ENCODE assay signal across 8 mouse cellular contexts in genomic region chr1:192854819-192855271, GRCm38 (mm10). TPM values are rescaled to one million over a fixed set of nuclear protein-coding genes. Genes with fewer than 3 reads are reported as not detected.
A peak's percentile ranks its signal among the peaks of the same experiment; 100 is the strongest.
DNase-seq lines count a peak whose midpoint lies in the region; ATAC-seq and TF ChIP-seq lines count a peak whose summit lies in the region.

No protein-coding gene starts in this region.

- H3K36me3 ChIP-seq in hindbrain, embryonic 10.5 days = 0 out of 2 replicates have a peak, but pooled peaks cover under 1% of the 10 kb centered on the region
- H3K36me3 ChIP-seq in midbrain, embryonic 12.5 days = no peaks in the 10 kb centered on the region
- no peaks in the 10 kb centered on the region for H3K36me3 ChIP-seq in stomach, postnatal 0 days (ENCODE audit: control insufficient read depth, insufficient read depth, low read length)

- peak overlapping the region; percentile 80 for H3K9ac ChIP-seq in midbrain, embryonic 12.5 days (replicated peaks)
- H3K9ac ChIP-seq in stomach, postnatal 0 days (ENCODE audit: low read length) = peak overlapping the region; percentile 83

- peak; percentile 54 for DNase-seq in R1 (ENCODE audit: low read depth, low spot score)
- DNase-seq in cerebellum, adult 18-20 months = peak; percentile 50 to 69
- DNase-seq in forelimb bud, embryonic 11.5 days (ENCODE audit: low read depth, low spot score) = peak; percentile 56
- DNase-seq in hindbrain, embryonic 10.5 days (ENCODE audit: low spot score) = peak; percentile 72
- peak; percentile 42 to 47 for DNase-seq in left cerebral cortex, postnatal 25 days (ENCODE audit: low spot score in 2 of 2)
- peak; percentile 73 for DNase-seq in stomach, postnatal 0 days (ENCODE audit: low spot score)
- no peak for DNase-seq in T-cell, adult 2 months (ENCODE audit: low spot score)

- peak overlapping the region; percentile 95 for H3K27ac ChIP-seq in hindbrain, embryonic 10.5 days
- peak overlapping the region; percentile 95 for H3K27ac ChIP-seq in midbrain, embryonic 12.5 days (replicated peaks)
- peak overlapping the region; percentile 89 for H3K27ac ChIP-seq in stomach, postnatal 0 days (replicated peaks)

- no peak for TF ChIP-seq EP300 in stomach, postnatal 0 days (optimal IDR thresholded peaks at IDR 0.05)

- peaks cover 56% of the 10 kb centered on the region for H3K4me1 ChIP-seq in hindbrain, embryonic 10.5 days (replicated peaks)
- H3K4me1 ChIP-seq in midbrain, embryonic 12.5 days = peaks cover 46% of the 10 kb centered on the region
- H3K4me1 ChIP-seq in stomach, postnatal 0 days (replicated peaks; ENCODE audit: control insufficient read depth, insufficient read depth) = peaks cover 5% of the 10 kb centered on the region

- peak overlapping the region; percentile 93 for H3K4me2 ChIP-seq in midbrain, embryonic 12.5 days (replicated peaks)
- H3K4me2 ChIP-seq in stomach, postnatal 0 days (replicated peaks; ENCODE audit: low read depth) = peak overlapping the region; percentile 95

- no peaks in the 10 kb centered on the region for H3K9me3 ChIP-seq in hindbrain, embryonic 10.5 days
- no peaks in the 10 kb centered on the region for H3K9me3 ChIP-seq in midbrain, embryonic 12.5 days
- H3K9me3 ChIP-seq in stomach, postnatal 0 days (ENCODE audit: control insufficient read depth, low read length) = no peaks in the 10 kb centered on the region

- peak; percentile 61 for ATAC-seq in midbrain, embryonic 12.5 days (ENCODE audit: low FRiP score, low read depth)
- peak; percentile 78 for ATAC-seq in stomach, postnatal 0 days (ENCODE audit: low FRiP score, low TSS enrichment)

- H3K4me3 ChIP-seq in hindbrain, embryonic 10.5 days = peak overlapping the region; percentile 85
- peak overlapping the region; percentile 87 for H3K4me3 ChIP-seq in midbrain, embryonic 12.5 days
- H3K4me3 ChIP-seq in stomach, postnatal 0 days (ENCODE audit: low read depth, low read length) = peak overlapping the region; percentile 81

- WGBS in hindbrain, embryonic 10.5 days = under 1% methylated on average over 45 of the region's 45 CpGs
- WGBS in midbrain, embryonic 12.5 days = 1% methylated on average over 41 of the region's 45 CpGs
- under 1% methylated on average over 45 of the region's 45 CpGs for WGBS in stomach, postnatal 0 days

- H3K27me3 ChIP-seq in hindbrain, embryonic 10.5 days (ENCODE audit: insufficient read depth, poor library complexity, severe bottlenecking) = peaks cover 95% of the 10 kb centered on the region
- peaks cover 53% of the 10 kb centered on the region for H3K27me3 ChIP-seq in midbrain, embryonic 12.5 days
- H3K27me3 ChIP-seq in stomach, postnatal 0 days (ENCODE audit: control insufficient read depth, insufficient read depth, low read length) = no peaks in the 10 kb centered on the region

- TF ChIP-seq CTCF in stomach, postnatal 0 days (IDR thresholded peaks at IDR 0.05; ENCODE audit: low read depth) = peak; percentile 20; the same call in 1 of the 2 replicates

- intact Hi-C loops in left cerebral cortex, postnatal 25 days (cut with DNase I) = loop anchor here (5.0 kb wide), 1 partner anchor 68 kb away; no protein-coding TSS in a partner anchor

RNA-seq across cellular contexts. Expression of gene Sertad4, which starts 0.7 kb away (rescaled TPM):
- polyA plus RNA-seq in hindbrain, embryonic 10.5 days (2016; fragmentation: Nextera tagmentation; extraction: Ambion mirVana) = 12.7 and 15.5 TPM in 2 replicates
- total RNA-seq in left cerebral cortex, postnatal 25 days (2021) = 10 to 100 TPM; 14.4 to 17.9 TPM
- polyA plus RNA-seq in midbrain, embryonic 12.5 days (2016; fragmentation: Nextera tagmentation; extraction: Ambion mirVana) = 35.8 and 43.3 TPM in 2 replicates
- polyA plus RNA-seq in stomach, postnatal 0 days (2015; fragmentation: Nextera tagmentation; extraction: Ambion mirVana) = 5.7 and 6.6 TPM in 2 replicates
